Mouse (Mus musculus) megakaryocyte-erythroid progenitor cell, adult 5-6 weeks (primary cell): ENCODE results near the gene Lepr. TPM values are rescaled to one million over a fixed set of nuclear protein-coding genes. Genes with fewer than 3 reads are reported as not detected.

Source experiments
- ATAC-seq: replicated peaks from 2 replicates; pipeline ENCODE4 v1.8.0; 2016; ENCODE audit warnings: mild to moderate bottlenecking, inconsistent platforms; ENCODE audit not compliant: severe bottlenecking, poor library complexity, low FRiP score, low TSS enrichment
- total RNA-seq, 2 experiments: library from RNA; stranded (forward) in 1 of 2; stranded (reverse) in 1 of 2; fragments of 200-1000, 215-1000 nt in 1 of 2; fragments of >200 nt in 1 of 2; fragmentation: Nextera tagmentation in 1 of 2; gene quantifications; 2 replicates each; pipeline ENCODE4 v1.2.3; 2014 to 2017

Gene Lepr
- total RNA-seq (2014; fragmentation: Nextera tagmentation) (not detected in 2 replicates), total RNA-seq (2017) (0.11 TPM in 1 of 2 replicates, not detected in the other)

DNA sequence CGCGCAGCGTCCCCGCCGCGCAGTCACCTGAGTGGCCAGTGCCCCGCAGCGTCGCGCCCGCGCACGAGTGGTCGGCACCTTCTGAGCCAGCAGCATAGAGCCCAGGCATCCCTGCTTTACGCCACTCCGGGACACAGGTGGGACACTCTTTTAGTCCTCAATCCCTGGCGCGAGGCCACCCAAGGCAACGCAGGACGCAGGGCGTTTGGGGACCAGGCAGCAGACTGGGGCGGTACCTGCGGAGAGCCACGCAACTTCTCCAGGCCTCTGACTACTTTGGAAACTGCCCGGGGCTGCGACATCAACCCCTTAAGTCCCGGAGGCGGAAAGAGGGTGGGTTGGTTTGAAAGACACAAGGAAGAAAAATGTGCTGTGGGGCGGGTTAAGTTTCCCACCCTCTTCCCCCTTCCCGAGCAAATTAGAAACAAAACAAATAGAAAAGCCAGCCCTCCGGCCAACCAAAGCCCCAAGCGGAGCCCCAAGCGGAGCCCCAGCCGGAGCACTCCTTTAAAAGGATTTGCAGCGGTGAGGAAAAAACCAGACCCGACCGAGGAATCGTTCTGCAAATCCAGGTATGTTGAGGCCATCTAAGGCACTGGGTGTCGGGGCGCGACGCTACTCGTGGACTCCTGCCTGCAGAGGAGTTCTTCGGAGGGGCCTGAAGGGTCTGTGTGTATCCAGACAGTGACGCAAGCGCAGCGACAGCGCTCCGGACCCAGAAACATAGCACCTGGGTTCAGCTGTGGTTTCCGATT, at the start of gene Lepr:
Lepr (plus strand) TSS at position 38 of the 755 bp plus-strand sequence.
- ATAC-seq, result no peak

- no peak for ATAC-seq
These were observed 48.0 kb upstream of the Lepr start for GRCm38 (mm10) chr4:101669161-101669560.

DNA sequence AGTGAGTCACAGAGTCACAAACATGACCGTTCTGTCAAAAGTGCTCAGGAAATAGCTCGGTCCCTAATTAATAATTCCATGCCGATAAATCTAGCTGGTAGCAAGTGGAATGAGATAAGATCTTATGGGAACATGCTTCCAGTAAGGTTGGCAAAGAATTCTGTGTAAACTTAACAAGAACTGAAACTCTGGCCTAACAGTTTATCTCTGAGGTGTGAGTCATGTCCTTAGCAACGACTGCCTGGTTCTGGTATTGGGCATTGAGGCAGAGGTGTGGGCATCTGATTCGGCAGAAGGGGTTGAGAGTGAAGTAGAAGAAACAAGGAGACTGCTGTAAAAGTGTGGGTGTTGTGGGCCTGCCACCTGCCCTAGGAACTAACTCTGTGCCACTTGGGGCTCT, 47.4 kb upstream of the Lepr start:
- ATAC-seq, result no peak

DNA sequence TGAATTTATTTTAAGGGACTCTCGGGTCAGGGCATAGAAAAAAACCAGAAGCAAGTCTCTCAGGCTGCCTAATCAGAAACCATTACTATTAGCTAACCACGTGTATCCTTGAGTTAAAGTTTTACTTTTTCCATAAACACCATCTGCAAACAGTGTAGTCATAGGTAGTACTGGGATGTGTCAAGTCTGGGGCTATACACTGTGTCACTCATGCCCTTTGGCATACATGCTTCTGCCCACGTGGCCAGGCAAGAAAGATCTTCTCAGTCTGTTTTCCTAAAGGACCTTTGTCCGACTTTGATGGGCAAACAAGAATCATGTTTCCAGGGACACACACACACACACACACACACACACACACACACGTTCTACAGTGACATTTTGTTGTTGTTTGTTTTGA, 42.4 kb upstream of the Lepr start:
- no peak for ATAC-seq

DNA sequence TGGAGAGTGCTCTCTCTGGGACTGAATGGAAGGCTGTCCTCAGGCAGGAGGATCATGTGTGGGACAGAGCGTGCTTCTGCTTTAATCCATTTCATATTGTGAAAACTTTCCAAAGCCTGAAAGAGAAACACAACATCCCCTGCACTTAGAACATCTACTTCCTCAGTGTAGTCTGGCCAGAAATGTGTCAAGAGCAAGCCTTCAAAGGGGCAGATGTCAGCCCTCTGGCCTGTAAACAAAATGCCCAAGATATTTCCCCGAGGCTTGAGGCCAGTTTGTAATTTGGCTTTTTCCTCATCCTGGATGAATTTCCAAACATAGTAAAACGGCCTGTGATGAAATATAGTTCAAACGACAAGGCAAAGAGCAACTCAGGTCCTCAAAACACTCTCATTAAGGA, 41.5 kb upstream of the Lepr start:
- ATAC-seq, result no peak

DNA sequence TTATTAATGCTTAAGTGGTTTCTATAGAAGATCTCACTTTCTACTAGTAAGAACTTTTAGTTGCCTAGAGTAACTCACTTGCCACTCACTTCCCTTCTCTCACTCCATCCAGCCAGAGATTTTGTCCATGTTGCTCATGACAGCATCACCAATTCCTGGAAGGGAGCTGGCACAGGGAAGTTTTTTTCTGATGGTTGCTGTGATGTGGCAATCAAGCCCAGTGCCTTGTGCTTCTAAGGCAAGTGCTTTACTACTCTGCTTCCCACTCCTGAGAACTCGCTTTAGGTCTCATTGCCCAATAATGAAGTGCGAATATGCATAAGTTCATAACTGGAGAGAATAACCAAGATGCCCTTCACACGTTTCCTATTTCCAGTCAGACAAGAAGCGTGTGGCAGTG, 34.6 kb upstream of the Lepr start:
- no peak for ATAC-seq

GRCm38 (mm10) chr4:101683086-101683485, 34.1 kb upstream of the Lepr start:
- ATAC-seq, result no peak

DNA sequence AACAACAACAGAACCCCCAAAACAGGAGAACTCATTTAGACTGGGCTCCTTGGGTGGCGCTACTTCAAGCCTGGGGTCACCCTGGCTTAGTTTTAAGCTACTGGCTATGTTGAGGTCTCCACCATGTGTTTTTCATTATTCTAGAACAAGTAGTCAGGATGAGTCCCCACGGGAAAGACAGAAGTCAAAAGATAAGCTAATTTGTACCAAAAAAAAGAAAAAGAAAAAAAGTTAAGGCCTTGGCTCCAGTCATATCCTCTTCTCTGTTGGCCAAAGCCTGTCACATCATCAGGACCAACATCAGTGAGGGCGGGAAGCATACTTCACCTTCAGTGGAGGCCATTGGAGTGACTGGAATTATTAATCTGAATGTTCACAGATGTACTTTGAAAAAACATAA, 32.4 kb upstream of the Lepr start:
- ATAC-seq, result no peak

GRCm38 (mm10) chr4:101686227-101686810, 30.9 kb upstream of the Lepr start:
- no peak for ATAC-seq

DNA sequence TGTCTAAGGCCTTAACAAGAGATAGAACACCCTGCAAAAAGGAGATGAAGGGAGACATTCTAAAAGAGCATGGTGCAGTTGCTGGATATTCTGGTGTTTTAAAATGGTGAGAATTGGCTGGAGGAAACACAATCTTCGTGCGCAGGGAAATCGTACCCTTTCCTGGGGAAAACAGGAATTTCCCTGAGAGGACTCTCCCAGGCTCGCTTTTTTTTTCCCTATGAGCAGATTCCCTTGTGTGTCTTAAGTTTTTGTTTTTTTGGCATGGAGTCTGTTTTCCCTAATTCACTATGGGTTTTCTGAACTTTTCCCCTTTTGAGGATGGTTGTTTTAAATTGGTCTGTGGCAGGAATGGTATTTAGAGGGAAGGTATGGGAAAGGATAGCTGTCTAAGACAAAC, 28.0 kb upstream of the Lepr start:
- no peak for ATAC-seq

DNA sequence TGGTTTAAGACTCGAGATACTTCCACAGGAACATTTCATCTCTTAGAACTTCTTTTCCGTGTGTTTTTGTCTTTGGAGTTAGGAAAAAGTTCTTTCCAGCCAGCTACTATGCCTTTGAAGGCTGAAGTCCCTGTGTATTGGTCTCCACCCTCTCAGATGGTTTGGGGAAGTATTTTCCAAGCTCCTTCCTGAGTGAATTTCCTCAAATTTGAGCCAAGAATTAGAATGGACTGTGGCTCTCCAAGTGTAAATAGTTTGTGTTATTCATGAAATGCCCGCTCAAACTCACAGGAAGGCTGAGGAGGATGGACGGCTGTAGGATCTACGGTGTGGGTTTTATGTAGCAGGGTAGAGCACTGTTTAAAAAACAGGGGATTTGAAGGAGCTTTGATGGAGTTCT, 27.6 kb upstream of the Lepr start:
- no peak for ATAC-seq

- no peak for ATAC-seq
These were observed 24.3 kb upstream of the Lepr start for GRCm38 (mm10) chr4:101692892-101693291.

DNA sequence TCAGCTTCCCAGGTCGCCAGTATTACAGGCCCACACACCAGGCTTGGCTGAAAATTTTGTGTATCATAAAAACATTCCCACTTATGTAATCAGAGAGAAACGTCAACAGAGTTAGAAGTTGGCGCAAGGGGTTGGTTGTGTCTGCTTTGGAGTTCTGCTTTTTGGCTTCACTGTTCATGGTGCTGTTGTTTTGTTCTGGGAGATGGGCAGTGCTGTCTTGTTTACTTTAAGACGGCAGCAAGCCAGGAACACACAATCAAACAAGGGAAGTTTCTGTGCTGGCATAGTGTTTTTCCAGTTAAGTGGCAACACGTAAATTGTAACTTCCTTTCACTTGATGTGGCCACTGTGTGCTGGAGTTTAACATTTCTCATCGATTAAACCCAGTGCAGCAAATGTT, 22.7 kb upstream of the Lepr start:
- ATAC-seq, result no peak

- no peak for ATAC-seq
These were observed 20.0 kb upstream of the Lepr start for GRCm38 (mm10) chr4:101697236-101697635.

- ATAC-seq, result no peak
These were observed 17.8 kb upstream of the Lepr start for GRCm38 (mm10) chr4:101699423-101699822.

DNA sequence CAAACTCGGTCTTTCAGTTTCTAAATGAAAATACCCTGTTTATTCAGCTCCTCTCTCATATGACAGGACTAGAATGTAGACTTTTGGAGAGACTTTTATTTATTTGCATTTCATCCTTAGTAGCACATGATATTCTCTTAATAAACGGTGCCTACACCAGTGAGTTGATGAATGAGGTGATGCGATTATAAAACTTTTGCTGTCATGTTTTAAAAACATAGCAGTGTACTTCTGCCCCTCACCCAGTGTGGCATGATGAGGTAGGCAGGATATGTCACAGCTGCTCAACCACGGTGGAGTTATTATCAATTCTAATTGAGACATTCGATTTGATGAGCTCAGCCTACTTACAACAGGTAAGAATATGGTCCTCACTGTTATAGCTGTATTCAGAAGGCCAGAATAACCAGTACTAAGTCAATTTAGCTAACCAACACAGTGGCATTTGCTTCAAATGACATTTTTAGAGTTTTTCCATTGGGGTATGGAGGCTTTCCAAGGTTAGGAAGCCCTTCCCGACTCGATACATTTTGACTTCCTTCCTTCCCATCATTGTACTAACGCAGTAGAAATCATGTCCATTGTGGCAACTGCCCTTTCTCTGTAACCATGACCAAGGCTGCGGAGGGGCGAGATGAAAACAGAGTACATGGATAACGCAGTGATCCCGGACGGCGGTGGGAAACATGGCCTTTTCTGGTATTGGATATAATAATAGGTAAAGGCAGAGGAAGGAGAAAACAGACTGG, 16.1 kb upstream of the Lepr start:
- no peak for ATAC-seq

- ATAC-seq, result no peak
These were observed 11.9 kb upstream of the Lepr start for GRCm38 (mm10) chr4:101705325-101705724.

DNA sequence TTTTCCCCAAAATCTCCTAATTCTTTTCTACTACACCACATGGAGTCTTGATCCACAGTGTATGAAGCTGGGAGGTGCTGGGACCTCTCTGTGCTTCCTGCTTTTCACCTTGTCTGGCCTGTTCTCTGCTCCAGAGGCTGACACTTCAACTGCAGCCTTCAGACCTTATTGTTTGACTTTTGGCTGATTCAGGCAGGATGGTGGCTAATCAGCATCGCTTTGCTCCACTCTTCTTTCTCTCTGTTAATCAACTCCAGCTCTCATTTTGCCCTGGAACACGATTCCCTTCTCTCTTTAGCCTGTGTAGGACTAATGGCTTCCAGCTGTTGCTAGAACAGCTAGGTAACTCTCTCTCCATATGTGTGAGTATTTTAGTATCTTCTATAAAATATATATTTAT, 10.0 kb upstream of the Lepr start:
- ATAC-seq, result no peak

GRCm38 (mm10) chr4:101707953-101708352, 9.3 kb upstream of the Lepr start:
- ATAC-seq, result no peak

DNA sequence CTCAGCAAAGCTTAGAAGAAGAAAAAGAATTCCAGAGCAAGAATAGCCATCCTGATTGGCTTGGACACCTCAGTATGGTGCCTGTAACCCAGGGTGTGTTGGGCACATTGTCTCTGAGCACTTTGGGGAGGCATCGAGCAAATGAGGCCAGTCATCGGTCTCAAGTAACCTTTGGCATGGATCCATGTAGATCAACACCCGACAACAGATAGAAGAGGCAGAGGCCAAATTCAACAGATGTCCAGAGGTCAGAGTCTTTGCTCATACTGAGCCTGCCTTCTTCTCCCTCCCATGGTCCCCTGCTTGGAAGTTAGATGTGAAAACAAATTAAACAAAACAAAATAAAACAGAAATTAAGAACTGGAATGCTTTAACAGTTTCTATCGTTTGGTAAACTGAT, 6.8 kb upstream of the Lepr start:
- ATAC-seq, result no peak

DNA sequence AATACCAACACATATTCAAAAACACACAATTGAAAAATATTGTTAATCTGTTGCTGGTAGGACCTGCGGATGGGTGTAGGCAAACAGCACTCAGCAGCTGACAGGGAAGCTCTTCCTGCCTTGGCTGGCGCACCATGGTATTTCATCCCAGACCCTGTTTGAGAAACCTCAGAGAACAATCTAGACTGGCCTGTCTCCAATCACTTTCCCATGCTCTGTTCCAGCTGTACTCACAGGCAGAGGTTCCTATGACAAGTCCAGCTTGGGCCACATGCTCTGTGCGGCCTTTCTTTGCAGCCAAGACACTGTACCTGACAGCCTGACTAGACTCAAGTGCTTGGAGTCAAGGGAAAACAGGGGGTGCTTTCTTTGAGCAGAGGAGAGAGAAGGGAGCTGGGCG, 6.1 kb upstream of the Lepr start:
- no peak for ATAC-seq
